Mouse (Mus musculus) fibroblast of lung, adult 2 months (primary cell): ENCODE measurements at regions not wholly inside any gene's neighbourhood (a gene's known extent, or its start where the extent isn't known, plus 50 kb on each side); places are given as distances from the start of the nearest gene placed in this dataset.

Experiments
- DNase-seq: peaks from one replicate; pipeline ENCODE4 v3.0.0-alpha.2; 2011; ENCODE audit warnings: low read depth

DNA sequence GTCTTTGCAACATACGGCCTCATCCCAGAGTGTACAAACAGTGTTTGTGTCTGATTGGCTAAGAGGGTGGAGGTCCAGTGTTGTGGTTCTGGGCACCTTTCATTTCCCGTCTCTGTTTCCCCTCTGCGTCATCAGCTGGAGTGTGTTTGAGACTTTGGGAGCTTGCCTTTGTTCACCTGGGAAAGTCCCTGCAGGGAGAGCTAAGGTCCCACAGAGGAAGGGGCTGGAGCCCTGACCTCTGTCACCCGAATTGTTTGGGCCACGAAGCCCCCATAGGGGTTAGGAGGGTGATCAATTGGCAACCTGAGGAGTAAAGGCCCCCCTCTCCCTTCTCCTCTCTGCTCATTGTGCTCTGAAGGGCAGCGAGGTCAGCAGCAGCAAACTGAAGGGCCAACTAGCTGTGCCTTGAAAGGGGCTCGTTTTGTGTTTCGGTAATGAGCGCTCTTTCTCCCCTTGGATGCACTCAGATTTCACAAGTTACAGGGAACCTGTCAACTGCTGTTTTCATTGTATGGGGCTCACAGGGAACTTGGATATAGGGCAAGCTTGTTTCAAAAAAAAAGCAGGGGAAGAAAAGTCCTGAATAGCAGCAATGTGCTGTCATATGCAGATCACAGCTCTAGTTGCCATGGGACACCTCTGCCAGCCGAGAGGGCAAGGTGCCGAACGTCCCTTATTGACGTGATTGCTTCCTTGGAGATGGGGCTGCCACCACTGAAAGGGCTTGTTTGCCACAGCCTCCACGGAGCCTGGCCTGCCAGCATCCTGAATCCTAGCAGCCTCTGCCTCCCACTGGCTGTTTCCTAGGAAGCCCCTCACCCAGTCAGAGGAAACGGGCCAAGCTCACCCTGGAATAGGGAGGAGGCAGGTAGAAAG, 201.7 kb downstream of the Zfp36l1 start:
- DNase-seq: no peak

DNA sequence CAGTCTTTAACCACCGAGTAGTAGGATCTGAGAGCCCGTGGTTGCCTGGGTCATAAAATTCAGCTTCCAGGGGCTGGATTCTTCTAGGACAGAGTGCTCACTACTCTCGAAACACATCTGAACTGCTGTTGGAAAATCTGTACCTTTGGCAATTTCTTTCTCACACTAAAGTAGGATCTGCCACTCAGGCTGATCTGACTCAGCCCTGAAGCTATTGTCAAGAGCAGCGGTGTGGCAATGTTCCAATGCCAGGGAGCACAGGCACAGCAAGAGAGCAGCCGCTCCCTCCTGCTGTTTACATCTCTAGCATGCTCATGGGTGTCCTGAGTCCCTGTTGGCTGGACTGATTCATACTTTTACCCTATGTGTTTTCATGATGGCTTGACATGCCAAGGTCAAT, 205.2 kb downstream of the Zfp36l1 start:
- peak; percentile 69 for DNase-seq

DNA sequence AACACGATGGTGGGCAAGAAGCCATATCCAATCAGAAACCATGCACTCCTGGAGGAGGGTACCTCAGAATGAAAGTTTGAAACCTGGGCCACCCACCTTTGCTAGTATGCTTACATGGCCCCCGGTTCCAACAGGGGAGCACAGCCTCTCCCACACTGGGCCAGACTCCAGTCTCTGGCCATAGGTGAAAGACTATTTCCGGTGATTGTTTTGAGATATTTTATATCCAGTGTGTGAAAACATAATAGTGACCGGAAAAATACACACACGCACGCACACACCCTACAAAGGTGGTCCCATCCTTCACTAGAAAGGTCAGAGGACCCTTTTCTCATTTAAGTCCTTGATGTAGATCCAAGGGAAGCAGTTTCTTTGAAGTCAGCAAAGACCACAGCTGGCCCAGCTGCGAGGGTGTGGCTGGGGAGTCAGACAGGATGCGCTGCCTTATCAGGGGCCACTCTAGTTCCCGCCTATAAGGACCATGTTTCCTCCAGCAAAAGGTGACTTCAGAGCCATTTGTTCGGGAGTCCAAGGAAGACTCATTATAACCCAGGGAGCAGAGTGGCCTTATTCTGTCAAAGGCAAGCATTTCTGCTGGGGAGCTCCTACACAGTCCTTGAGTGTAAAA, 206.0 kb downstream of the Zfp36l1 start:
- no peak for DNase-seq

DNA sequence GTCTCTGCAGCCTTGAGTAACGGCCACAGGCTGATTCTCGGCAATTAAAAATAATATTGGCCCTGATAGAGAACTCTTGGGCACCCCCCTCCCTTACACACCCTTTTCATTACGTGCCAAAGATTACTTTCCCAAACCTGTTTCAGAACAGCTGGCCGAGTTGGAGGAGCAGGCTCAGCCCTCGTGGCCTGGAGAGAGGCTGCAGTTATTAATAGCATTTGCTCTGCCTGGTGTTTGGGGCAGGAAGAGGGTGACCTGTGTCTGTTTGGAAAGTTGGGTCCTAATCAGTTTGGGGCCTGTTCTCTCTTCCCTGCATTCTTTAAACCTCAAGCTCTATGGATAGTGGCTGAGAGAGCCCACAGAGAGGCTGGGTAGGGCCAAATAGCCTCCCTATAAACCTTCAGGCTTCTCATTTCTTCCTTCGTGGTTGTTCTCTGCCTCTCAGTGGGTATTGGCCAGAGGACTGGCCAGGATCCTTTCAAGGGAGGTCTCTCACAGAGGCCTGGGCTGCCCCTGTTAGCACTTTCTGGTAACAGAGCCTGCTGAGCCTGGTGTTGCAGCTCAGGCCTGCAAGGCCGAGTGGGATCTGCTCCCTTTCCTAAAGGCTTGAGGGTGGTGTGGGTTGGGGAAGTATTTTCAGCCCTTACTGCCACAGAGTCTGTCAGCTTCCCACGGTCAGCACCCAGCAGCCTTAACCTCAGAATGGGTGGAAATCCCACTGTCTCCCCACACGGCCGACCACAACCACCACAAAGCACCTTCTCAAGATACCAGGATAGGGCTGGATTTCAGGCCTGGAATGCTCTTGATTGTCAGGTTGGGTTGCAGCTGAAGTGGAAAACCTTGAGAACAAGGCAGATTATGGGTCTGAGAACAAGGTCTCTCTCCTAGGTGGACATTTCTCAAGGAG, 206.7 kb downstream of the Zfp36l1 start:
- DNase-seq: peak; percentile 90

DNA sequence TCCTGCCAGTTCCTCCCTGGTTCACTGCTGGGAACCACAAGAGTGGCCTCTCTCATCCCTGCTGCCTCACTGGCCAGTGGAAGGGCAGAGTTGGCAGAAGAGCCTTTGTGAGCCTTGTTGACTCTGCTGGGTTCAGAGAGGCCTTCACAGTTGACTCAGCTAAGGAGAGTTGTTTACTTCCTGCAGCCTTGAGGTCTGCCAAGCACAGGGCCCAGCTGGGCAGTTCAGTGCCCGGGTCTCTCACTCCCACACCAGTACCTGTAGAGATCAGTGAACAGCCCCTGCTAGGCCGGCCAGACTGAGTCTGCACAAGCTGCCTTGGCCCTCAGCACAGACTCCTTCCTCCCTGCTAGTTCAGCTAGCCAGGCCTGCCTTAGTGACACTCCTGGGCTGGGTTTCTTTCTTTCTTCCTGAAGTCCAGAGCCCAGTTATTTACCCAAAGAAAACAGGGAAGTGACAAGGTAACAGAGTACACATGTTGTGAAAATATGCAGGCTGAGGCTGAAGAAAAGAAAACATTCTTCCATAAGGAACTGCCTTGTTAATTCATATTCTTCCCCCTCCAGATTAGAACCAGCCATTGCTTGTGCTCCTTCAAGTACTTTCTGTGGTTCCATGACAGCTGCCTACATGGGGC, 207.8 kb downstream of the Zfp36l1 start:
- peak; percentile 88 for DNase-seq

DNA sequence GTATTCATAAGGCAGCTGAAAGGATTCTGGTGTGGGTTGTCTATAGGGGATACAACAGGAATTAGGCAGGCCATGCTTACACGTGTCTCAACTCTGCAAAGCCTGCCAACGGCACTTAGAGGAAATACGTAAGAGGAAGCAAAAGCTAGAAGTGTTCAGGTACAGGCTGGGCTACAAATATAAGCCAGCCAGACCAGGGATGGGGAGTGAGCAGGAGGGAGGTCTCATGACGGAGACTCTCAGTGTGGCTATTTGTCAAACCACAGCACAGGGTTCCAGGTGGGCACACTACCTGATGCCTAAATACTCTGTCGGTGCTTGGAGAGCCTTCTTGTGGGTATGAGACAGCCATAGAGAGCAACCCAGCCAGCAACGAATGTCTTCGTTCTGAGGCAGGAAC, 210.1 kb downstream of the Zfp36l1 start:
- DNase-seq: no peak

DNA sequence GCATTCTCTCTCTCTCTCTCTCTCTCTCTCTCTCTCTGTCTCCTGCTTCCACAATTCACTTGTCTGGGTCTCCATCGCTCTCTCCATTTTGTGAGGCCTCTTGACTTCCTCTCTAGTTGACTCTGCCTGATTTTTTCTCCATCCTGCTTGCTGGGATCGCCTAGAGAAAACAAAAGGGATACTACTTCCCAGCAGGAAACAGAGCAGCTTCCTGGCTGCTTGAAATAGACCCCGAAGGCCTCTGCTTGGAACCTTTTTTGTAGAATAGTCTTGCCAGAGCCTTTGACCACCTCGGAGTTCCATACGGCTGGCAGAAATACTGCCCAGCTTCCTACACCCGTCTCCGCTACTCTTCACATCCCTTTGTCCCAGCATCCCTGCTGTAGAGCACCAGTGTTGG, 210.7 kb downstream of the Zfp36l1 start:
- DNase-seq: no peak

DNA sequence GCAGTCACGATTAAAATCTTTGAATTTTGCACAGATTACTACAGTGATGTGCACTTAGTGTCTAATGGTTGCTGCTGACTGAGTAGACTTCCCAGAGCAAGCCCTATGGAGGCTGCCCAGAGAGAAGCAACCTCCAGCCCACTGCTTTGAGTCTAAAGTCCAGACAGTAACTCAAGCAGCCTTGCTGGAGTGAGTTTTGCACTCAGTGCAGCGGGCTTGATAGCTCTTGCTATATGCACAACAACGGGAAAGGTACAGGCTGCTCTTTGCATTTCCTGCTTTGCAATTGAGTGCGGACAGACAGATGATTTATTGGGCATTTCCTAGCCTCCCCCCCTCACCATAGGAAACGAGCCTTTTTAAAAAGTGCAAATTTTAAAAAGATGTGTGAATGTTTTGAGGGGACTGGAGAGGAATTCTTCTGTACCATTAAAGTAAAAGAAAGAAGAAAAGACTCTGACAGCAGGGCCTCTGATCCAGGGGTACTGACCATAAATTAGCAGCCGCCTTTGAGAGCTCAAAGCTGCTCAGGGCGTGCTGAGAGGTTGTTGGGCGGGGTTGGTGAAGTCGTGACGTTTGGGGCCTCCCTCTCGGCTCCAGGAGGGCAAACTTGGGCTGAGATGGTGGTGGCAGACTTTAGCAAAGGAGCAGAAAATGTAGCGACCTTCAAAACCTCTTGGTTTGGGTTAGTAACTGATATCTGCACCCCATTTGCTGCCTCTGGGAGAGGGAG, 214.4 kb downstream of the Zfp36l1 start:
- DNase-seq: no peak

DNA sequence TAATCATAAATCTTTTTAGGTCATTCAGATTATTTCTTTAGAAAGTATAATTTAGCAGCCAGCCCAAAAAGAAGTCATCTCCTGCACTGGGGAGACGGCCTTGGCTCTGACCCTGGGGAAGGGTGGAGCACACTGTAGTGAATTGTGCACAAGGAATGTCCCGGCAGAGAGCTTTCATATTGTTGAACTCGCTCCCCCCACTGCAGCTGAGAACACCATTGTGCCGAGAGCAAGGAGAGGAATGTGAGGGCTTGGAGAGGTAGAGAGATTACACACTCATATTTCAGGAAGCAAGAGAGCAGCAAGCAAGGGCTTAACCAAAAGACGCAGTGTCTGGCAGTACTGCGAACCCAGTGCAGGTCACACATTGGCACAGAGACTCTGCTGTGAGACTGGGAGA, 216.8 kb downstream of the Zfp36l1 start:
- DNase-seq: no peak

DNA sequence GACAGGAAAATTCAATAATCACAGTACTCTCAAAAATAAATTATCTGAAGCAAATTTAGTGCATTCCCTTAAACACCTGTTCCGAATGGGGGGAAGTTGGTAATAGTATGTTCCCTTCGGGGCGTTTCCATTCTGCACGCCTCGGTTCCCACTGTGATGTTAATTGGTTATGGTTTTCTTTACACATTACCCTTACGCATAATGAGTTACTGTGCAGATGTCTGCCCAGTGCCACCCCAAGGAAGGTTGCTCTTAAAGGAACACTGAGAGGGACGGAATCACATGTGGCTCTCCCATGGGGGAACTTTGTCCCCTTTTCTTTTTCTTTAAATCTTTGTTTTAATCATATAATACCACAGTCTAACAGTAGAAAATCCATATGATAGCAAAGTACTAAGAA, 217.5 kb downstream of the Zfp36l1 start:
- no peak for DNase-seq

DNA sequence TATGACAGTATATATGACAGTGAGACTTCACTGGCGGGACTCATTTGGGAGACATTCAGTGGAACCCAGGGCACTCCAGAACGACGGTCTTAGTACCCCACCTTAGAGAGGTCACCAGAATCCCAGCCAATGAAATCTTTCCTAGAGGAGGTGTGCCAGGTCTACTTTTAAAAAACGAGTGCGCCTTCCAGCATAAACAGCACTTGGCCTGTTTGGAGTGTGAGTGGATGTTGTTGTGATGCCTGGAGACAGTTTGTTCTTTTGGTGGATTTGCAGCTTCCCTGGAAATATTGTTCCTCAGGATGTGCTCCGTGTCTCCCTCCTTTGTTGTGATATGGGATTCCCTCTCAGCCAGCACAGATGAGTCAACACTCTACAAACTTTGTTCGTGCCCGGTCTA, 219.9 kb downstream of the Zfp36l1 start:
- DNase-seq: no peak

DNA sequence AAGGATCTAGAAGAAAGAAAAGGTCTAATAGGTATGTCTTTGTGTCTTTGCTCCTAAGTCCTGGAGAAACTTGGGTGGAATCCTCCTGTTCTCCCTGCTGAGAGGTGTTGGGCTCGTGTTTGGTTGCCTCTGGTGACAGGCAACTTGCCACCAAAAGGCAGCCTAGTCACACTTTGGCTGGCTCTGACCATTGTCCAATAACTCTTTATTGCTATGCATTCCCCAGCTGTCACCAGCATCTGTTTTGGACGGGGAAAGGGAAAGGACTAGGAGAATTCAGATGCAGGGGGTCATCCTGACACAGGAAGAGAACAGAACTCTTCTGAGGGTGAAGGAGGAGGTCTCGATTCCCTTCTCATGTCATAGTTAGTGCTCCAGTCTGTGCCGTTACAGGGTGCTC, 220.9 kb downstream of the Zfp36l1 start:
- DNase-seq: no peak

DNA sequence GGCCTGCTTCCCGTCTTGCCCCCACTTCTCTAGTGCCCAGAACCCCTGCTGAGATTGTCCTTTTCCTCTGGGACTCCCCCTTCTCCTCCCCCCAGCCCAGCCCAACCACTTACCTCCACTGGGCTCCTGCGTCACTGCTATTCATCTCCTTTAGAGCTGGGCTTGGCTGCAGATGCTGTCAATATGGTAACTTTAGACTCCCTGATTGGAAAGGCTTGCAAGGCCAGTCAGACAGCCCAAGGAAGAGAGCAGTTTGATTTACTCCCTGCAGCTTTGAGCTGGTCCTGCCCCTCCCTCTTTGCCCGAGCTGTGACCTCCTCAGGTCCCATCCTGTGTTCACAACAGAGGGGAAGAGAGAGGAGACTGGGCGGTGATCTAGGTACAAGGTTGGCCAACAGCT, 221.9 kb downstream of the Zfp36l1 start:
- DNase-seq: no peak

DNA sequence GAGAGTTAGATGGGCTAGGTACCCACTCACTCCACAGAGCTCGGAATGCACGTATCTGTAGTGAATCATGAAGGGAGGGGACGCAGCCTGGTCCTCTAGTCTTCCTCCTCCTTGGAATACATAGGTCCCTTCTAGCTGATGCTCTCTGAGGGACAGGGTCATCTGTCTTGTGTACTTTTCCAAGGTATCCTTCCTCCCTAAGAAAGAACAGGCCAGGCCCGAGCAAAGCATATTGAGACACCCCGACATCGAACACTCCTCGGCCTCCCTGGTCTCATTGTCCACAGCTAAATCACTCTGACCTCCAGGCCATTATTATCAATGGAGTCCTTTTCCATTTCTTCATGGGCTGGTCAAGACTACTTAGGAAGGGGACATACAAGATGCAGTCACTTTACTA, 222.5 kb downstream of the Zfp36l1 start:
- DNase-seq: no peak

DNA sequence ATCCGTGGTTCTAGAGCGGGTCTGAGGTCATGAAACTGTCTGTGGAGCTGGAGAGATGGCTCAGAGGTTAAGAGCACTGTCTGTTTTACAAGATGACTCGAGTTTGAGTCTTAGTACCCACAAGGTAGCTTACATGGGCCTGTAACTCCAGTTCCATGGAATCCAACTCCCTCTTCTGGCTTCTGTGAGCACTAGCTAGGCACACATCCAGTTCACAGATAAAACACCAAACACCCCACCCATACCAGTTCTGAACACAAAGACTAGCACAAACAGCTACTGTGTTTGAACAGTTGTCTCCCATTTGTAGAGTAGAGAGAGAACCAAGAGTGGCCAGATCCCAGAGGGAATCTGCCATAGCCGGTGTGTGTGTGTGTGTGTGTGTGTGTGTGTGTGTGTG, 224.0 kb downstream of the Zfp36l1 start:
- DNase-seq: no peak

DNA sequence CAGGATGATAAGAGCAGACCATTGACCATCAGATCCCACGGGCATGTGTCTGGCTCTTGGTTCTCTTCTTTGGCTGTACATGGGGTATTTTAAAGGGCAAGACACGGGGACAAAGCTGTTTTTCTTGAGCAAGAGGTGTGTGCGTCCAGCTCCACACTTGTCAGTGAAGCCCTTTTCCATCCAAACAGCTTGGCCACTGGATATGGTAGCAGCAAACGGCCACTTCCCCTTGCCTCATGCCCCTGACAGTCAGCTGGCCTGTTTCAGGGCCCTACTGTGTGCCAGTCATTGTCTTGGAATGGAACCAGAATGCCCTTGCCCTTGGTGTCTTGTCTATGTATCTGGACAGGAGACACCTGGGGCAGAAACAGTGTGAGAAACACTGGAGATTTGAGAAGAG, 224.7 kb downstream of the Zfp36l1 start:
- DNase-seq: no peak

DNA sequence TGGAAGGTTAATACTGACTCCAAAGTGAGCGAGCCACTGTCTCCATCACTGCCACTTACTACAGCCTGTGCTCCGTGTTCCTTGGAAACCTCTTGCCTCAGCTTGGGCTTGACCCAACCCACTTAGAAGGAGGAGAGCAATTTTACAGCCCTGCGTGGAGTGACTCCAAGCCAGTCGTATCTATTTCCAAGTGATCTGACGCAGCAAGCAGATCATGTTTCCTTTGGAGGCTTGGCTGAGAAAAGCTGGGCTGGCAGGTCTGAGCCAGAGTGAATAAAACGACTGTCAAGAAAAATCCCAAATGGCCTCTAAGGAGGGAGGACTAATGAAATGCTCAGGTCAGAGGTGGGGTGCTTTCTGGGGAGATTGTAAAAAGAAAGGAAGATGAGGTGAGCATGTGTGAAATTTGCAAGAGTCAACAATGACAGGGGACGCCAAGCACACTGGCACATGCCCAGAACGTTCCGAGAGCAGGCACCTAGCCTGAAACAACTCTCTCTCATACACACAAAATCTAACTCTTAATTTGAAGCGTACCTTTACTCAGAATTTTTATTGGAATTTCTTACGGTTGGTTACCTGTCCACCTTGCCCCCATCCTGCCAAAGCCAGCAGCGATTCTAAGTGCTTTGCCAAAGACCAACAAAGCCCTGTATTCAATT, 225.5 kb downstream of the Zfp36l1 start:
- peak; percentile 97 for DNase-seq

DNA sequence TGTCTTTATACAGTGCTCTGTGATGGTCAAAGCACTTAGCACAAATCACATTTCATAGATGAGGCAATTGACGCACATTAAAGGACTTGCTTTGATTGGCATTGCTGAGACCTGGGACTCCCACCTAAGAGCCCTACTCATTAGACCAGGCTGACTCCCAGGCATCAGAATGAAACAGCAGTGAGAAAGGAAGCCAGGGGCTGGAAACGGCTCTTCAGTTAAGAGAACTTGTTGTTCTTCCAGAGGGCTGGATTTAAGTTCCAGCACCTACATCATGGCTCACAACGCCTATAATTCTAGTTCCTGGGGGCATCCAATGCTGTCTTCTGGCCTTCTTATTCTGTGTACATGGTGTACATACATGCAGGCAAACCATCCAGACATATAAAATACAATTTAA, 226.3 kb downstream of the Zfp36l1 start:
- no peak for DNase-seq

DNA sequence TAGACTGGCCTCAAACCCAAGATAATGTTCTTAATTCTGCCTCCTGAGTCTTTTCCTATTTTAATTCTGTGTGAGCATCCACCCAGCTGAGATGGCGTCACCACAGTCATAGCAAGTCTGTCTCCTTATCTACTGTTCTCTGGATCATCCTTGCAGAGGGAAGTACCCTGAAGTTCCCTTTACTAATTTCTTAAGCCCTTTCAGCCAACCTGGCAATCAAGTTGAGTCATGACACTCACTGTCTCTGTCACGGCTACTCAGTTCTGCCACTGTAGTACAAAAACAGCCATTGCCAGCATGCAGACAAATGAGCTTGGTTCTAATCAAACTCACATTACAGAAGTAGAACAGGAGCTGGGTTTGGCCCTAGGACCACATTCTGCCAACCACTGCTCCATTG, 227.5 kb downstream of the Zfp36l1 start:
- DNase-seq: no peak

DNA sequence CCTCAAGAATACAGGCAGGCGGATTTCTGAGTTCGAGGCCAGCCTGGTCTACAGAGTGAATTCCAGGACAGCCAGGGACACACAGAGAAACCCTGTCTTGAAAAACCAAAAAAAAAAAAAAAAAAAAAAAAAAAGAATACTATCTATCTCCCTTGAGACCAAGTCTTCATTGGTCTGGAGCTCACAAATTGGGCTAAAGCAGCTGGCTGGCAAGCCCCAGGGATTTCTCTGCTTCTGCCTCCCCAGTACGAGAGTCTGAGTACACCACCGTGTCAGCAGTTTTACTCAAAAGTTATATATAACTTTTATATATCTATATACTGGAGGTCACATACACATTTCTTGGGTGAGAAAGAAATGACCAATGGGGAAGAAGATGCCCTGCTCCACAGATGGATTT, 229.2 kb downstream of the Zfp36l1 start:
- no peak for DNase-seq

DNA sequence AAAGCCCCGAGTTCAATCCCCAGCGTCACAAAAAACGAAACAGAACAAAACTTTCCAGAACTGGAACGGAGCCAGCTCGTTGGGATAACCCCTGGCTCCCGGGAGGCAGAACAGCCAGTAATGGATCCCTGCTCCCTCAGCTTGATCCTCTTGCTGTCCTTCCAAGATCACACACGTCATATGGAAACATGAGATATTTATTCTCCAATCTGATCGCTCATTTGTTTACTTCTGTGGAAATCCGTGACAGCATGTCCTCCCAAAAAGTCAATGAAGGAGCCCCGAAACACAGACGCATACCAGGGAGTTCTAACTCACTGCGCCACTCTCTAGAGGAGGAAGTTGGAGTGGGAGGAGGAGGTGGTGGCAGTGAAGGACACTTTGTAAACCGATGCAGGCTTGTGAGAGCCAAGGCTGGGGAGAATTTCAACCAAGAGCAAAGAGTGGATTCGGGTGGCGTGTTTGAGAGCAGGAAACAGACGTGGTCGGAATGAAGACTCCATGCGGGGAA, 232.0 kb downstream of the Zfp36l1 start:
- DNase-seq: no peak
